Mouse (Mus musculus) cerebellum, adult (tissue): Measurements from ENCODE around the gene Slc12a4.

Source experiments
- ATAC-seq: cut with Nextera tagmentation; 2 replicates; pipeline ENCODE4 v1.9.2; 2017; ENCODE audit warnings: mild to moderate bottlenecking, moderate library complexity, mixed read lengths; ENCODE audit not compliant: insufficient number of reproducible peaks, low FRiP score, low TSS enrichment

The Slc12a4 gene

DNA sequence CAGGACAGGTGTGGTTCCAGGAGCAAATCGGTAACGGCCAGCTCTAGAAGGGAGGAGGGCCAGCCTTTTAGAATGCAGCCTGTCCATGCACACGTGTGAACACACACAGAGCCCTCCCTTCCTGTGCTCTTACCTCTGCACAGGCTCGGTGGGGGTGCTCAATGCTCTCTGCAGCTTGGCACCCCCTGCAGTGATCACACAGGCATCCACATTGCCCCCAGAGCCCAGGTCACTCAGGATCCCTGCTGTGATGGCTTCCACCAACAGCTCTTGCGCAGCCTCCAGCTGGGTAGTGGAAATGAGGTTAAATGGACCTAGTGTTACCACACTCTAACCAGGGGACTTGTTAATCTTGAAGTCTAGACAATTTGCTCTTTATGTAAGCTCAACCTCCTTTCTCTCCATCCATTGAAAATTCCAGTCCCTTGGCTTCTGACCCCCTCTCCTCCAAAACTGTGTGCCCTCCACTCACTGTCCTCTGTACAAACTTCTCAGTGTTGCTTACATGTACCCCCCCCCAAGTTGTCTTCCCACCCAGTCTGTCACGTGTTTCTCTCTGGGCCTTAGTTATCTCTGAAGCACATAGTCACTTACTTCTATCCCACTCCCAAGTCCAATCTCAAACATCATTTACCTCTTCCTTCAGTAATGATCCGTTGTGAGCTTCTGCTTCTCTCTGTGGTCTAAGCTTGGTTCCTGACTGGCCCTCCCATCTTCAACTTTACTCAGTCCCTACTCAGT, 29.9 kb downstream of the Slc12a4 start:
- ATAC-seq = no peak

DNA sequence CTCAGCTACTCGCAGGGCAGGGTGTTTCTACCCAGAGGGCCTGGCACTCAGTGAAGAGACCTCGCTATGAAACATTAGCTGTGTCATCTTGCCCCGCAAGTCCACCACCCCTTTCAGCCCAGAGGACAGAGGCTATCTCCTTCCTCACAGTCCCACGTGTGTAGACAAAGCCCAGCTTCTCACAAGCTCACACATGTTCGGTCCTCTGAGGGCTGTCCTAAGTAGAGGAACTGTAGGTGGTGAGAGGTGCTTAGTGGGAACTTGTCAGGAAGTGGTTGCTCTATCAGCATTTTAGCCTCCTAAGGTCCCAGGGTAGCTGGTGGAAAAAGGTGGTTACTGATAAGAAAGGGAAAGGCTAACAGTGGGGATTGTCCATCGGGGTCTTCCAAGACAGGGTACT, 30.8 kb downstream of the Slc12a4 start:
- ATAC-seq = no peak

DNA sequence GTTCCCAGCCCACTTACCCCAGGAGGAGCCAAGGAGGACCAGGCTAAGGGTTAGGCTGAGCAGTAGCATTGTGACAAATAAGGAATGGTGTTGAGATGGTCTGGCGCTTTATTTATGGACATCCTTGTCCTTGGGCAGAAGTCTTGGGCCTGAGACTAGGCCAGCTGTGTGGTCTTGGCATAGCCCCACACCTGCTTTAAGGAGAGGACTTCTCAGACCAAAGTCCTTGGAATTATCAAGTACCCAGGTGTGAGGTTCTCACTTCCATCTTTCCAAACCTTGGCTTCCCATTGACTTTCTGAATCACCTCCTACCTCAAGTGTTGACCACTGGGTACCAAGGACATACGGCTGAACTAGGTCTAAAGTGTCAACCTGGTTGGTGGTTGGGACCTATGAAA, 32.1 kb downstream of the Slc12a4 start, which contains the start of gene Ctrl:
Gene Ctrl (minus strand): TSS at position 101 of the 400 bp plus-strand sequence.
- ATAC-seq = no peak

DNA sequence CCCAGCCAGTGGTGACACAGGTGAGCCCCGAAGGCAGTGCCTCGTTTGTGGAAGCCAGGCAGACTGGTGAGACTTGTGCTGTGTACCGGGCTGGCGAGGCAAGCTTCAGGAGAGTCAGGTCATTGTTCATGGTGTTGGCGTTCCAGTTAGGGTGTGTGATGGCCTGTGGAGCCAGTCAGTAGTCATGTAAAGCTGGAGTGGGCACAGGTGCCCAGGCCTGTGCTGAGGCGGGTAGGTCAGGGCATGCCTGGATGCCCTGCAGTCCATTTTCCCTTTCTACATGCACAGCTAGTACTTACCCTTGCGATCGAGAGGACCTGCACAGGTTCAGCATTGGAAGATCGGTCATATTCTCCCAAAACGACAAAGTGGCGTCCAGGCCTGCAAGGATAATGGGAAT, 33.4 kb downstream of the Slc12a4 start:
- no peak for ATAC-seq

DNA sequence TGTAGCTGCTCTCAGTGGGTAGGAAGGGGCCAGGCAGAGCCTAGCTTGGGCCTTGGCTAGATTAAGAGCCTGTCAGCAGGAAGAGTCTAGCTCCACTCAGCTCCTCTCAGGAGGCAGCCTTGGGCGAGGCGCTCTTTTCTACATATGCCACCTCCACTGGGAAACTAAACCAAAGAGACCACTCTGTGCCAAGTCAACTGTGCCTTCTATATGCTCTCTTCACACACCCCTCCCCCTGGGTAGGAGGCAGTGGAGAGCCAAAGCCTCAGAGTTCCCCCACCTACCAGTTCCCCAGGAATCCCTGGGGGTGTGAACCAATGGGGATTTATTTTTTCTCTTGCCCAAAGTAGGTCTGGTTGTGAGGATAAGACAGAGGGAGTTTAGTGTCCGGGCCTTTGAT, 34.6 kb downstream of the Slc12a4 start:
- no peak for ATAC-seq

DNA sequence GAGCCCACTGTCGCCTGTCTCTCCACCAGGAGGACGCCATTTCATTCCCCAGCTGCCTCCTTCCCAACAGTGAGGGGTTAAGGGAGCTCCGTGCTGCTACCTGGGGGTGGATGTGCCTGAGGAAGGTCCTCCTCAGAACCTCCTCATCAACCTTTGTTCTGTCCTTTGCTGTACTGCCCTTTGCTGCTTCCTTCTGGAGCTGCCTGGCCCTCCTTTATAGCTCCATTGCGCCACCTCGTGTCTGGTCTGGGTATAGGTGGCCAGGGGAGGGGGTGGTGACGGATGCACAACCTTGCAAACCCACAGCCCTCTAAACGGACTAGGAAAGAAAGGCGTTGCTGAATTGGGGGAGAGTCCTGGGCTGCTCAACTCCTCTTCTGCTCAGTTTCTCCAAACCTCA, 35.3 kb downstream of the Slc12a4 start:
- ATAC-seq = peak; percentile 47; the same call in 1 of the 2 replicates

DNA sequence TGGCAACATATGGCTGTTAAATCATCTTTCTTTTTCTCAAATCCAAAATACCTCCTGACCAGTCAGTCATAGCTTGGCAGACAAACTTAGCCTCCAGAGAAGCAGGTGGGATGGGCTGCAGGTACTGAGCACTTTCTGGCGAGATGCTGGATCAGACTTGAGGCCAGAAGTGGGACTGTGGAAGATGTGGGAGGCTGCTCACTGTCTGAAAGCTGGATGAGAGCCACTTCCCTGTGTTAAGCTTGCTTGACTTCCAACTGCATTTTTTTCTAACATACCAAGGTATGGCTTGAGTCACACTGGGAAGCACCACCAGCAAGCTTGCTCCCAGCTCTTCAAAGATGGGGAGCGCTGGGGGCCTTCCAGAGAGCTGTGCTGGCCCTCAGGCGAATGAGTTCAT, 40.8 kb downstream of the Slc12a4 start:
- ATAC-seq = no peak

DNA sequence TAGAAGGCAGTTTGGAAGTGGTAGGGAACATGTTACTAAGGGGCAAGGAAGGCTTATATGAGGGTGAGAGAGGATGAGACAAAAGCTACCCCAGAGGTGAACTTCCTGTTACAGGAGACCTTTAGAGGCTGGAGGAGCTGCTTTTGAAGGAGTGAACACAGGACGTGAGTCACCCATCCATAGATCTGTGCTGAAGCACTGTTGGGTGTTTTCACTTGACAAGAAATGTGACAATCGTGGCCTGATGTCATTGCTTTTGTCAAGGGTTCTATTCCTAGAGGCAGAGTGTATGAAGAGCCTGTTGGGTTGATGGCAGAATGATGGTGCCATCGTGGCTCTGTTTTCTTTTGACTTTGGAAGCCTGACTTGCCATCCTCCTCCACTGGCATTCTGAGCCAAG, 46.5 kb downstream of the Slc12a4 start:
- ATAC-seq = no peak

DNA sequence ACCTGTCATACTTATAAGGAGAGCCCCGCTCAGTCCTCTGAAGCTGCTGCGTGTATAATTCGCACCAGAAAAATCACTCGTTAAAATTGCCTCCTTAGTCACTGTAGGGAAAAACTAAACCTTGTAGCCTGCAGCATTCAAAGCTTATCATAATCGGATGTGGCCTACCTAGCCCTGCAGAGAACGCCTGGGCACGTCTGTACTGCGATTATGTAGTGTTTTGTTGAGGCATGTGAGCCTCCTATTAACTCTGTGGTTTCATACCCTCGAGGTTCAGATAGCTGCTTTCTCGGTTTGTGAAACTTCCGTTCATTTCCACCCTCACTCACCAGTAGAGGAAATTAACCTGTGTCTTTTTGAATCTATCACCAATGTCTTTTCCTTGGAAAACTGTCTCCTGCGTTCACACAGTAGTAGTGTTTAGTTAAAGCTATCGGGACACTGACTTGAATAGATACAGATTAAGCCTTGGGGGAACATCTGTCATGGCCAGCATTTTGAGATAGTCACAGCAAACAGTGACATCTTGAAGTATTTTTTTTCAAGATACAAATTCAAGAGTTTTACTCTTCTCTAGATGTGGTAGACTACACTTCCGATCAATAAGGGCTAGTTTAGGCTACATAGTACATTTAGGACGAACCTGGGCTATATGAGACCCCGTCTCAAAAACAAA, 64.8 kb downstream of the Slc12a4 start:
- 0 out of 2 replicates have a peak, but pooled peaks have one; percentile 11 for ATAC-seq

DNA sequence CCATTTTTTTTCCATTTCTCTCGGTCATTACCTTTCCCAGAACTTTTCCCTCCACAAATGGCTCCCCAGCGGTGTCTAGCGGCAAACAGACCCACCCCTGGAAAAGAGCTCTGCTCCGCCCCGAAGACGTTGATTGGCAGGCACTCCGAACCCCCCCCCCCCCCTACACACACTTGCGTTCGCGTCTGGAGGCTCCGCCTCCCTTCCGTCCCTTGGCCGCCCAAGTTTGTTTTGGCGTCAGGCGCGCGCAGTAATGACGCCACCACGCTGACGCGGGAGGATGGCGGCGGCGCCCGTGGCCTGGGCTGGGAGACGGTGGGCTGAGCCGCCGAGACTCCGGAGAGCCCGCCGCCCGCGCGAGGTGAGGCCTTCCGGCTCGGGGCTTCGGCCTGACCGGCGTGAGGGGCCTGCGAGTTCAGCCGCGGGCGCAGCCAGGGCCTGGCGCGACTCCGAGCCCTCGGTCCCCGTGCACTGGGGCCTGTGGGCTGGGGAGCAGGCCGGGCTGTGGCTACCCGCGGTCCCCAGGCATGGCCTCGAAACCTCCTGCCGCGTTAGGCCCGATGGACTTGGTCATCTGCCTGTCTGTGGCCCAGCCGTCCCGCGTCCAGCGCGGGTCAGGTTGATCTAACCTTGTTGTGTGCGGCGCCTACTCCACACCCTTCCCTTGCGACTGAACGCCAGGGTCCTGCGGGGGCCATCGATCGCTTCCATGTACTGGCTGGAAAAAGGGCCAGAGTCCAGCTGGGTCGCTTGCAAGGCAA, 65.5 kb downstream of the Slc12a4 start, which contains the start of gene Pskh1:
Gene Pskh1 (plus strand): TSS at position 262 of the 761 bp plus-strand sequence.
- ATAC-seq = peak; percentile 95

DNA sequence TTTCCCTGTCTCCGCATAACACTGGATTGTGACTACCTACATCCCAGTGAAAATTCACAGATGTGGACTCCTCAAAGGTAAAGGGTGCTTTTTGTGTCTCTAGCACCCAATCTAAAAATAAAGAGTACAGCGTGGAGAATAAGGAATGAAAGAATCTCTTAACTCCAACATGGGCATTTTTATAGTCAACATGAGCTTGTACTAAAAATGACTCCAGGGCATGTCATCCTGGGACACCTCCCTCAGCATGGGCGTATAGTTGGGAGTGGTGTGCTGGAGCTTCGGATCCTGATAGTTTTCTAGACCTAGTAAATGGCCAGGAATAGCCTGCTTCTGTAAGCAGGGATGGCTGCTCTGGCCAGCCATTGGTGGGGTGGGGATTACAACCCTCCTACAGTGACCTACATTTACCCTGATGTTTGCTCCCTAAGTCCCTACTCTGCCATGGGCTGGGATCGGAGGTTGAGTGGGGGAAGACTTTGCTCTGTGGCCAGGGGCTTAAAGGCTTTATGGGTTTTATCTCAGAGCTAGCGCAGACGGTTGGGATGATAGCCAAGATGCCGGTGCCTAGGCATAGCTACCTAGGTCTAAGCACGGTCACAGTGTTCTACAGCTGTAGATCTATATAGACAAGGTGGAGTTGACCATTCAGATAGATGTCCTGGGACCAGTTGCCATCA, 68.0 kb downstream of the Slc12a4 start:
- ATAC-seq = no peak
